Mouse (Mus musculus) urinary bladder, postnatal 36 days (tissue): Measurements from ENCODE around the gene Atxn7.

Source experiments
- DNase-seq, 2 experiments: peaks; one replicate each; pipeline ENCODE4 v3.0.0; 2022; ENCODE audit warnings: low spot score in 2 of 2, mixed read lengths in 1 of 2

Atxn7 gene

GRCm38 (mm10) chr14:14064486-14065141, 103.4 kb downstream of the Atxn7 start:
- DNase-seq = no peak

GRCm38 (mm10) chr14:14065142-14065498, 103.9 kb downstream of the Atxn7 start:
- DNase-seq = no peak

DNA sequence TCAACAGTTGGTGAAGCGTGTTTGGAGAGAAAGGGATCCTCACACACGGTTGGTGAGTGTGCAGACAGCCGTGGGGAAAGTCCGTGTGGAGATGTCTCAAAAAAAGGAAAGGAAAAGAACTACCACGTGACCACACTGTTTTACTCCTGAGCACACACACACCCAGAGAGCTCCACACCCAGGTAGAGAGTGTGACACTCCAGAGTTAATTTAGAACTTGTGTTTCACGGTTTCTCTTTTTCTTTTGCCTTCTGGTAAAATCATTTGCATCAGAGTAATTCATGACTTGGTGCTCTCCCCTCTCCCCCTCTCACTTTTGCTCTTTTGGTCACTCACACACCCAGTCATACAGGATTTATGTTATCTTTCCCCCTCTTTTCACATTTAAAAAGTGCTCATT, 105.0 kb downstream of the Atxn7 start:
- no peak for DNase-seq

GRCm38 (mm10) chr14:14067648-14068472, 106.6 kb downstream of the Atxn7 start:
- DNase-seq = peak in 1 of 2 experiments; percentile 21

- no peak for DNase-seq
Measured at GRCm38 (mm10) chr14:14068553-14068952, 107.3 kb downstream of the Atxn7 start.

DNA sequence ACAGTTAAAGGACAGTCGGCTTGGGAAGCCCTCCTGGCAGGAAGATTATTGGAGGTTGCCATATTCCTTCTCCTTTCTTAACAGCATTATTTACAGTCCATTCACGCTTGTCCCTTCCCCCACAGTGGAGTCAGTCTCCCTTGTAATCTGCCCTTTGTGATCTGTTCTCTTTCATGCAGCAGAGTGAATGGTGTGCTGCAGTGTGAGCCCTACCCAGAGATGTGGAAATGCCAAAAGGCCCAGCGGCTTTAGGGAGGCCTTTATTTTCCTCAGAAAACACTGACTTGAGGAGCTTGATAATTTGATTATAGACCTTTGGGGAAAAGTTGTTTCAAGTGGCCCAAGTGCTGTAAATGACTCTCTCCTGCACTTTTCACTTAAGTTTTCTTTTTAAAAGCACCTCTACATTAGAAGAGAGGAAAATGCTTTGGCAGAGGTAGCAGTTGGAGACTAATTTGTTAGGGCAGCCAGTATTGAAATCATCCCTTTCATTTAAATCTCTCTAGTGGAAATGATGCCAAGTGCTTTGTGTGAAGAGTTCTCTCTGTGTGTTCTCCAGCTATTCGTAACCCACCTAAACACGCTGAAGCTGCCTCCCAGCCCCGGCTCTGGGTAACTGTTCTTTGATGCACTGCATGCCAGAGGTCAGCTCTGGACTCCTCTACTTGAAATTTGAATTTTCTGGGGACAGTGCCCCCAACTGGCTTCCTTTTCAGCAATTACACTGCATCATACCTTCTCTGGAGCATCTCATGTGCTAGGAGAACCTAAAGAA, 109.5 kb downstream of the Atxn7 start:
- DNase-seq = no peak

GRCm38 (mm10) chr14:14071456-14071855, 110.2 kb downstream of the Atxn7 start:
- no peak for DNase-seq

DNA sequence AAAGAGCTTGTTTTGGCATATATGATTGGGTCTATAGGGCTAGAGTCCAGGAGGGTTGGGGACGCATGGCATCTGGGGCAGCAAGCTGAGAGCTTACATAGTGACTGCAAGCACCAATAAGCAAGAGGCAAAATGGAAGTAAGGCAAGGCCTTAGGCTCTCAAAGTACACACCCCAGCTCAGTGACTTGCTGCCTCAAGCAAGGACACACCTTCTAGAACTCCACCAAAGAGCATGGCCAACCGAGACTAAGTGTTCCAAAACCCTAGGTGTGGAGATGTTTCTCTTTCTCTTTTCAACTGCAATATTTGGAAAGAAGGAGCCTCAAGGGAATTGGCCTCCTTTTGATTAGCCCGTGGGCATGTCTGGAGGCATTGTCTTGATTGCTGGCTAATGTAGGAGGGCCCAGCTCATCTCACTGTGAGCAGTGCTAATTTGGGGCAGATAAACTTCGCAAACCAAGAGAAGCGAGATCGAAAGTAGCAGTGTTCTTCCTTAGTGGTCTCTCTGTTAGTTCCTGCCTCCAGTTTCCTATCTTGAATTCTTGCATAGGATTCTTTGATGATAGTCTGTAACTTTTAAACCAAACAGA, 119.5 kb downstream of the Atxn7 start:
- DNase-seq = no peak

DNA sequence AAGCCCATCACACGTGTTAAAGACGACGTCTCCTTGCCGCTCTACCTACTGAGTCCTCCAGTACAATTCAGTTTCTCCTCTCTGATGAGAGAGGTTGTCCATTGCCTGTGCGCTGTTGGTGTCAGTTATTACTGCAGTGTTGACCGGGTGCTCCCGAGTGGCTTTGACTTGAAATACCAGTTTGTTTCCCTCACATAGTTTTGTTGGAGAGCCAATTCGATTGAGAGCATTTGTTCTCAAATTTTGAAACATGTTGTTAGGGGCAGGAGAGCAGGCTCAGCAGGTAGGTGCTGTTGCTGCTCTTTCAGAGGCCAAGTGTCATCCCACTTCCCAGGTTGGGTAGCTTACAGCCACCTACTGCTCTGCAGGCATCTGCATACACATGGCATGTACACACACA, 122.6 kb downstream of the Atxn7 start:
- DNase-seq = no peak

DNA sequence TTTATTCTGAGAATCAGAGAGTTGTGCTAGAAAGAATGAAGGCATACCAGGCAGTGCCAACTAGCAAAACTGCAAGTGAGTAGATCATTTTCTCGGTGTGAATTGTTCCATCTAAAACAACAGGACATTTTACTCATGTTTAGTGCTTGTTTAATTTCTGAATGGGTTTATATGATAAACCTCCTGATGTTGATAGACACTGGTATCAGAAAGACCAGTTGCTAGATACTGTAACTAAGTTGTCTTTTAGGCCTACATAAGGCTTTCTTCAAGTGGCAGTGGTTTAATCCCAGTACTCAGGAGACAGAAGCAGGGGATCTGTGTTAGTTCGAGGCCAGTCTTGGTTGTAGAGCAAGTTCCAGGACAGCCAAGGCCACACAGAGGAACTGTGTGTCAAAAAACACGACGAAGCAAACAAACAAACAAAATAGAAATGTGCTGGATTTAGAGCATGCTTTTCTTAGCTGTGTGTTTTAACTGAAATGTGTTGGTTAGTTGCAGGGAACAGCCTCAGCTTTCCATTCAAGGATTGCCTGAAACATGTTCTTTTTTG, 125.5 kb downstream of the Atxn7 start:
- no peak for DNase-seq

- DNase-seq = no peak
Measured at GRCm38 (mm10) chr14:14087348-14087747, 126.1 kb downstream of the Atxn7 start.

- no peak for DNase-seq
Measured at GRCm38 (mm10) chr14:14088016-14088791, 127.0 kb downstream of the Atxn7 start.

DNA sequence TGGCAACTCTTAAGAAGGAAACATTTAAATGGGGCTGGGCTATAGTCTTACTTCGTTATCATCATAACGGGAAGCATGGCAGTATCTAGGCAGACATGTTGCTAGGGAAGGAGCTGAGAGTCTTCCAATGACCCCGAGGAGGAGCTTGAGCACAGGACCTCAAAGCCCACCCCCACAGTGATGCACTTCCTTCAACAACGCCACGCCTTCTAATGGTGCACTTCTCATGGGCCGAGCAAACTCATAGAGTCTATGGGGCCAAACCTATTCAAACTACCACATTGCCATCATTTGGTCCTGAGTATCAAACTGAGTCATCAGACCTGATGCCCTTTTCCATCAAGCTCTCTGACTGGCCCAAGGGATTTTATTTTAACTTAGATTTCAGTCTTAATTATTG, 129.3 kb downstream of the Atxn7 start:
- DNase-seq = no peak

DNA sequence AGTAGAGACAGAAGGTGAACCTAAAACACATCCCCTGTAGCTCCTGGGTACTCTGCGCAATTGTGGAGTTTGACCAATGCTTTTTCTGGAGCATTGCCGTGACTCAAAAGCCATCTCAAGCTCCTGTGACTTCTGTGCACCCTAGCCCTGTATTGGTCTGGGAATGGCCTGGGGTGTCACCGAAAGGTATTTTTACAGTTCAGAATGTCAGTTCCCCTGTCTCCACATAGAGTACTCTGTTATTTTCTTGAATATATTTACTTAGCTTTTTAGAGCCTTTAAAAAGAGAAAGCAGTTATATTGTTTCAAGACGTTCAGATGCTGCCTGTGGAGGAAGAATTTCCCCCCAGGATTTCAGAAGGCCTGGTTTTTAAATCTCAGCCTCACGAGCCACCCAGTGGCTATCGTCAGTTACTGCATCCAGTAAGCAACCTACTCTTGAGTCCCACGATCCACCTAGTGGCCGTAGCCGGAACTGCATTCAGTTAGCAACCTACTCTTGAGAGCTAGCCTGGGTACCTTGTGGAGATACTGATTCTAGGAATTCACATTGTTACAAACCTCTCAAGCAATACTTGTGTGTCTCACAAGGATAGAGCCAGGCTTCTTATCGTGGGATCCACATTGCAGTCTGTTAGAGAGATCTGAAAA, 137.2 kb downstream of the Atxn7 start:
- peak; percentile 79 to 84 for DNase-seq

DNA sequence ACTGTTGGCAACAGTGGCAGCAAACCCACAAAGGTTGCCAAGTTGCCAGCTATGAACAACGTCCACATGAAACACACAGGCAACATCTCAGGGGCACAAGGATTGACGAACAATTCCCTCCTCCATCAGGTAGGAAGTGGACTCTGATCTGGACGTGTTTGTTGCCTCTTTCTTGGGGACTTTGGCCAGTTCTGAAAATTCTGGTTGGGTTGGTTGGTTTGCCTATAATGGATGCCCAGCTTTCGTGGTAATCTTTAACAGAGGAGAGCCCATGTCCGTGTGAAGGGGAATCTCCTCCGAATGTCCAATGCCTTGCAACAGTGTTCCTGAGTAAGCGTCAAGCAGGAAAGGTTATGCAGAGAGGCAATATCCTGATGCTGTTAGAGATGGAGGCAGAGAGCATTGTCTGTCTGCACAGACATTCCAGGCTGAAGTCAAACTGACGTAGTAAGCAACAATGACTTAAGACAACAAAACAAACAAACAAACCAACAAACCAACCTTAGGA, 139.6 kb downstream of the Atxn7 start:
- DNase-seq = no peak

- DNase-seq = no peak
Measured at GRCm38 (mm10) chr14:14101296-14101695, 140.1 kb downstream of the Atxn7 start.

DNA sequence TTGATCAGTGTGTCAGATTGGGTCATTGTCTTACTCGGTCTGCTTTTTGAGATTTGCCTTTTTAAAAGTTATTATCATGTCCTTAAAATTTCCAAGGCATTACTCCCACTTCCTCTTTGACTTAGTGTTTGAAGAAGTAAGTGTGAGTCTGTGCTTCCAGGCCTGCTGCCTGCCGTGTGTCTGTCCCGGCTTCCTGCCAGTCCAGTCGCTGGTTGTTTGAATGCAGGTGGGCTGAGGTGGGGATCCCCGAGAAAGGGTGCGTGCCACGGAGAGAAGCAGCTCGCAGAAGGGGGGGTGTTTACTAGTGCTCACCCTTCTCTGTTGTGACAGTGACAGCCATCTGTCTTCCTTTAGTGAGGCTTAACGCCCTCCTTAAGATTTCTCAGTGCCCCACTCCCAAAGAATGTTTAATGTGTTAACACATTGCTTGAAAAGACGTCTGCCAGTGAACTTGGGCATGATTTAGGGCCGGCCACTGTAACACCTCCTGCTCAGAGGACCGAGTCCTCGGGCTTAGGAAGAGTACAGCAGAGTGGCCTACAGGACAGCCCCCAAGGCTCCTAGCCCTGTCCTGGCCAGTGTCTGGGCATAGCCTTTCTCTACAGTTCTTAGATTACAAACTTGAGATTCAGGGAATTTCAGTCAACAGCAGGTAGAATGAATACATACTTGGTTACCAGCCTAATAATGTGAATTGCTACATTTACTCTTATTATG, 143.1 kb downstream of the Atxn7 start:
- DNase-seq = no peak

GRCm38 (mm10) chr14:14104930-14105318, 143.7 kb downstream of the Atxn7 start:
- DNase-seq = no peak

DNA sequence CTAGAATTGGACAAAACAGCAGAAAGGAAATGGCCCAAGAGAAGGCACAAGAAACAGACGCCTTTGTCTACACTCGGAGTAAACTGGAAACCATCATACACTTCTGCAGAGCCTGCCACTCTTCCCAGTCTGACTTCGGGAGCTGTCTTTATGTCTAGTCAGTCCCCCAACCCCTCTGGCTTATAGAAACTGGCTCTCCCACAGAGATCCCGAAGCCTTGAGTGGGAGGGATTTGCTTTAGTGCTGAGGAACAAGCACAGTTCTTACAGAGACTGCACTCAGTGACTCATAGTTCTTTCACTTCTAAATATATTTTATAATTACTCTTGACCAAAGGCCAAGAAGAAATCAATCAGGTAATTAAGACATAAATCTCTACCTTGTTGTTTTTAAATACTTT, 149.5 kb downstream of the Atxn7 start:
- DNase-seq = no peak
